Mouse (Mus musculus): ENCODE measurements around the gene Mcub. TPM values are rescaled to one million over a fixed set of nuclear protein-coding genes. Genes with fewer than 3 reads are reported as not detected.
A peak's percentile ranks its signal among the peaks of the same experiment; 100 is the strongest.

Gene Mcub
- 2.7 and 3.4 TPM in 2 replicates for polyA plus RNA-seq (2016; fragmentation: Nextera tagmentation; extraction: Ambion mirVana)

DNA sequence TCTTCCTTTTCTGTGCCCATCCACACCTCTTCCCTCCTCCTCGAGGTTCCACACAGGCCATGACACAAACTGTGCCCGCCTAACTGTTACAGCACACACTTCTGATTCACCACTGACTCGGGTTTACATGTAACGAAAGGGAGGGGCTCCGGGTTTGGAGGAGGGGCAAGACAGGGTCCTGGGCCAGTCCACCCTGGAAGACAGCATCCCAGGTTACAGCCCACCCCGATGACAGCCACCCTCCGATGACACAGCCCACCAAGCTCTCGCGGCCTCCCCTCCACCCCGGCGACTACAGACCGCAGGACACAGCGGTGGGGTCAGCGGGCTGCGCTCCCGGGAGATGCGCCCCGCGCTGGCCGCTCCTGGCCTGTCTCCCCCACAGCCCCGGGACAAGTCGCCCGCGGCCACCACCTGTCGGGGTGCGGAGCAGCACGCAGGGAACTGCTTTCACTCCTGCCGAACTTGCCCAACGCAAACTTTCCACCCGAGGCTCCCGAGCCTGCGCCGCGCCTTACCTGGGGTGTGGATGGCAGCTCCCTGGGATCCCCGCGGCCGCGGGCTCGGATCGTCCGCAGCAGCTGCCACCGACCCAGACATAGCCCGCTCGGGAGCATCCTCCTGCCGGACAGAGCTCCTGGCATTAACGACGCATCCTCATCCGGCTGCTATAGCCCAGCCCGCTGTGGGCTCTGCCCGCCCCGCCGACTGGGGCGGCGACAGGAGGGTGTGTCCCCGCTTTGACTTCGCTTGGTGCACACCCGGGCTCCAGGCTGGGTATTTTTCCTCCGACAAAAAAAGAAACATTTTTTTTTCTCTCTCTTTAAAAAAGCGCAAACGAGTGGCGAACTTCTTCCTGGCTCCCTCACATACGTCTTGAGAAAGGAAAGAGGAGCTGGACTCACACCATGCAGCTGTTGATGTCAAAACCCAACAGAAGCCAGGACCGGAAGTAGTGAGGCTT is at the start of gene Mcub:
Gene Mcub (minus strand): TSS at position 775 of the 964 bp plus-strand sequence.
- H3K9me3 ChIP-seq, result no peaks in the 10 kb centered on the region
- peaks cover 23% of the 10 kb centered on the region for H3K27me3 ChIP-seq
- peaks cover 12% of the 10 kb centered on the region for H3K4me1 ChIP-seq
- H3K4me3 ChIP-seq, result peak within 1 kb of the TSS; percentile 57
- H3K36me3 ChIP-seq, result no peaks in the 10 kb centered on the region
- no peak within 1 kb of the TSS for H3K27ac ChIP-seq
- ATAC-seq (ENCODE audit: insufficient number of reproducible peaks, insufficient read depth, low FRiP score, low TSS enrichment), result peak; percentile 72
- H3K4me2 ChIP-seq (replicated peaks), result peak within 1 kb of the TSS; percentile 99
- H3K9ac ChIP-seq, result peak within 1 kb of the TSS; percentile 56
- under 1% methylated on average over 63 of the region's 63 CpGs for WGBS

DNA sequence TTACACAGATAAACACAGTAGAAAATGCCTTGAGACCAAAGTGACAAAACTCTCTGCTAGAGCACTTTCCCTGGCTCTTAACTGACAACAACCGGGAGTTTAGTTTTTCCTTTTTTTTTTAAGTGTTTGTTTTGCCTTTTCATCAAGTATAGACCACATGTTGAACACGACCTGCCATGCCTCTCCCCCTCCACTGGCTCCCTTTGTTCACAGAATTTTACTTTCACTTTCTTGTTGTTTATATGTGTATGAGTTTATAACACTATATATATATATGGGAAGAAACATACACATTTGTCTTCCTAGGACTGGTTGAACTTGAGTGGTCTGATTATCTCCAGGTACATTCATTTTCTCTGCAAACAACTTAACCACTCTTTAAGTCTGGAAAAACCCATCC is 42.9 kb upstream of the Mcub start:
- no peak overlapping the region for H3K9ac ChIP-seq
- no peaks in the 10 kb centered on the region for H3K4me1 ChIP-seq
- H3K36me3 ChIP-seq, result peaks cover 21% of the 10 kb centered on the region
- H3K9me3 ChIP-seq, result no peaks in the 10 kb centered on the region
- ATAC-seq (ENCODE audit: insufficient number of reproducible peaks, insufficient read depth, low FRiP score, low TSS enrichment), result no peak
- H3K4me2 ChIP-seq (replicated peaks), result no peak overlapping the region
- no peaks in the 10 kb centered on the region for H3K27me3 ChIP-seq
- WGBS, result 78% methylated on average over 2 of the region's 2 CpGs
- no peak overlapping the region for H3K4me3 ChIP-seq
- no peak overlapping the region for H3K27ac ChIP-seq

DNA sequence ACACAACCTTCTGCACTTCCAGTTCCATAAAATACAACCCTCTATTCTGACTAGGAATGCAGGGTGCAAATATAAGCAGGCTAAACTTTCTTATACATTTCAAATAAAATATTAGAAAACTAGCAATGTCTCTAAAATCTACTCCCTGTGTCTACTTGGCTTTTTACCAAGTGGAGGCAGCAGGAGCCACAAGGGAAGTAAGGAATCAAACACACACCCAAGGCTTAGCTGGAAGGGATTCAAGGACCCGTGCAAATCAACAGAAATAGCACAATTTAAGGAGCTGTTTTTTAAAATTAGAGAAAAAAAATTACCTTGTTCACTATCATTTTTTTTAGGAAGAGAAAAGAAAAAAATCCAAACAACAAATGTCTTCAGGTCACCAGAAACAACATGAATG is 41.2 kb upstream of the Mcub start:
- peaks cover 29% of the 10 kb centered on the region for H3K36me3 ChIP-seq
- no peak overlapping the region for H3K4me2 ChIP-seq (replicated peaks)
- H3K9ac ChIP-seq, result no peak overlapping the region
- no peaks in the 10 kb centered on the region for H3K9me3 ChIP-seq
- H3K27me3 ChIP-seq, result no peaks in the 10 kb centered on the region
- 81% methylated on average over 1 of the region's 1 CpGs for WGBS
- H3K27ac ChIP-seq, result no peak overlapping the region
- H3K4me1 ChIP-seq, result no peaks in the 10 kb centered on the region
- H3K4me3 ChIP-seq, result no peak overlapping the region
- no peak for ATAC-seq (ENCODE audit: insufficient number of reproducible peaks, insufficient read depth, low FRiP score, low TSS enrichment)

GRCm38 (mm10) chr3:130006141-130006540 is 36.1 kb upstream of the Mcub start:
- WGBS, result 91% methylated on average over 7 of the region's 7 CpGs

DNA sequence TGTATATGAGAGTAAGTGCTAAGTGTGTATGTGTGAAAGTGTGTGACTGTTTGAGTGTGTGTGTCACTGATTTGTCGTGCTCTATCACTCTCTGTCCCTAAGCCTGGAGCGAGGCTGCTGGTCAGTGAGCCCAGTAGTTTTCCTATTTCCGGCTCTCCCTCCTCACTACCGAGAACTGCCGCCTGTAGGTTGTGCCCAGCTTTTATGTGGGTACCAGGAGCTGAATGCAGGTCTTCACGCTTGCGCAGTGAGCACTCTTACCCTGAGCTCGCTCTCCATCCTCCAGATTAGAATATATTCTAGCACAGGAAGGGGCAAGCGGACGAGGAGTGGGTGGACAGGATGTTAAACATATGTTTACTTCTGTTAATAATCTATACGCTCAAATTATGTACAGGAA is 30.9 kb upstream of the Mcub start:
- Histone ChIP-seq H3K4me2 (replicated peaks) (no peak overlapping the region), H3K4me1 (no peaks in the 10 kb centered on the region), H3K27me3 (no peaks in the 10 kb centered on the region), H3K9me3 (no peaks in the 10 kb centered on the region), H3K4me3 (no peak overlapping the region), H3K27ac (no peak overlapping the region), H3K9ac (no peak overlapping the region), H3K36me3 (peaks cover 75% of the 10 kb centered on the region)
- 96% methylated on average over 11 of the region's 11 CpGs for WGBS
- ATAC-seq (ENCODE audit: insufficient number of reproducible peaks, insufficient read depth, low FRiP score, low TSS enrichment), result no peak

More at GRCm38 (mm10) chr3:130006141-130006540, 36.1 kb upstream of the Mcub start:
- Histone ChIP-seq H3K27ac (no peak overlapping the region), H3K4me3 (no peak overlapping the region), H3K9ac (no peak overlapping the region), H3K27me3 (no peaks in the 10 kb centered on the region), H3K9me3 (no peaks in the 10 kb centered on the region), H3K4me2 (replicated peaks) (no peak overlapping the region), H3K4me1 (no peaks in the 10 kb centered on the region), H3K36me3 (peaks cover 67% of the 10 kb centered on the region)
- ATAC-seq (ENCODE audit: insufficient number of reproducible peaks, insufficient read depth, low FRiP score, low TSS enrichment), result no peak

GRCm38 (mm10) chr3:129998526-129998925 is 28.5 kb upstream of the Mcub start:
- H3K4me3 ChIP-seq, result no peak overlapping the region
- no peak overlapping the region for H3K9ac ChIP-seq
- no peak for ATAC-seq (ENCODE audit: insufficient number of reproducible peaks, insufficient read depth, low FRiP score, low TSS enrichment)
- WGBS, result 91% methylated on average over 6 of the region's 6 CpGs
- H3K4me1 ChIP-seq, result no peaks in the 10 kb centered on the region
- H3K4me2 ChIP-seq (replicated peaks), result no peak overlapping the region
- peaks cover 75% of the 10 kb centered on the region for H3K36me3 ChIP-seq
- H3K9me3 ChIP-seq, result no peaks in the 10 kb centered on the region
- H3K27me3 ChIP-seq, result no peaks in the 10 kb centered on the region
- no peak overlapping the region for H3K27ac ChIP-seq

- WGBS, result 87% methylated on average over 7 of the region's 7 CpGs
- peaks cover 78% of the 10 kb centered on the region for H3K36me3 ChIP-seq
- ATAC-seq (ENCODE audit: insufficient number of reproducible peaks, insufficient read depth, low FRiP score, low TSS enrichment), result no peak
Observed at GRCm38 (mm10) chr3:129998001-129998400, 28.0 kb upstream of the Mcub start.

DNA sequence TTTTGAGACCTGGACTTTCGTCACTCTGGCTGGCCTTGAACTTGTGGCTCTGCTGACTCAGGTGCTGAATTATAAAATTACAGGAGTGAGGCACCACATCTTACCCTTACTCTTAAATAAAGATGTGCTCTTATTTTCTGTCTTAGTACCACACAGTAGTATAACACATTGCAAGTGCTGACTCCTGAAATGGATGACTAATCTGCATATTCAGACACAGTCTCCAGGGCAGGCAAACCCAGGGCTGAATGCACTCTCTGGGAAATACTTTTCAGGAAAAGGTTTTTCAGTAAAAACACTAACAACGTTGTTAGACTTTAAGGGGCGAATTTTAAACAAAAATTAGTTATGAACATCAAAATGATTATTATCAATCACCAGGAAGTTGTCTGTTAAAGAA is 27.3 kb upstream of the Mcub start:
- no peak overlapping the region for H3K4me3 ChIP-seq
- peaks cover 78% of the 10 kb centered on the region for H3K36me3 ChIP-seq
- no peak overlapping the region for H3K9ac ChIP-seq
- WGBS, result 87% methylated on average over 3 of the region's 3 CpGs
- H3K4me2 ChIP-seq (replicated peaks), result no peak overlapping the region
- no peaks in the 10 kb centered on the region for H3K9me3 ChIP-seq
- no peak overlapping the region for H3K27ac ChIP-seq
- H3K4me1 ChIP-seq, result no peaks in the 10 kb centered on the region
- no peak for ATAC-seq (ENCODE audit: insufficient number of reproducible peaks, insufficient read depth, low FRiP score, low TSS enrichment)
- H3K27me3 ChIP-seq, result no peaks in the 10 kb centered on the region

More at GRCm38 (mm10) chr3:129998001-129998400, 28.0 kb upstream of the Mcub start:
- H3K27ac ChIP-seq, result no peak overlapping the region
- no peak overlapping the region for H3K4me3 ChIP-seq
- H3K27me3 ChIP-seq, result no peaks in the 10 kb centered on the region
- no peaks in the 10 kb centered on the region for H3K9me3 ChIP-seq
- no peaks in the 10 kb centered on the region for H3K4me1 ChIP-seq
- no peak overlapping the region for H3K9ac ChIP-seq
- H3K4me2 ChIP-seq (replicated peaks), result no peak overlapping the region

DNA sequence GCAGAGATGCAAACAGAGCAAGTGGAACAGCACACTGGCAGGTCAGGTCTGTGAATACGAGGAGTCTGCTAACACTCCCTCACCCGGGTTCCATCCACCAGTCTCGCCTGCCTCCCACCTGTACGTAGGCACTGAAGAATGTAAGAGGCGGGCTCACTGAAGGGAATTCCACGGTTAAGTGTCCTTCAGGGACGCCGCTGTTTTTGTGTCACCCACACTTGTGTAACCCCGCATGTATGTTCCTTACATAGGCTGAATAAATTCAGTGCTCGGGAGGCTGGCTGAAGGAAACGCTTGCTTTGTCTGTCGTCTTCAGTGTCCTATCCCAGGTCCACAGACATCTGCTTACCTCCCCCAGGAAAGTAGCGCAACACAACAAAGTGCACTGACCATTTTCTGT is 17.3 kb upstream of the Mcub start:
- no peak overlapping the region for H3K4me2 ChIP-seq (replicated peaks)
- H3K9ac ChIP-seq, result no peak overlapping the region
- H3K27me3 ChIP-seq, result no peaks in the 10 kb centered on the region
- H3K27ac ChIP-seq, result no peak overlapping the region
- WGBS, result 96% methylated on average over 13 of the region's 13 CpGs
- H3K36me3 ChIP-seq, result peaks cover 86% of the 10 kb centered on the region
- no peaks in the 10 kb centered on the region for H3K4me1 ChIP-seq
- no peak for ATAC-seq (ENCODE audit: insufficient number of reproducible peaks, insufficient read depth, low FRiP score, low TSS enrichment)
- no peaks in the 10 kb centered on the region for H3K9me3 ChIP-seq
- no peak overlapping the region for H3K4me3 ChIP-seq

GRCm38 (mm10) chr3:129985335-129985734 is 15.3 kb upstream of the Mcub start:
- no peak overlapping the region for H3K4me2 ChIP-seq (replicated peaks)
- 91% methylated on average over 4 of the region's 4 CpGs for WGBS
- H3K4me3 ChIP-seq, result no peak overlapping the region
- no peak overlapping the region for H3K27ac ChIP-seq
- no peak overlapping the region for H3K9ac ChIP-seq
- ATAC-seq (ENCODE audit: insufficient number of reproducible peaks, insufficient read depth, low FRiP score, low TSS enrichment), result no peak
- peaks cover 79% of the 10 kb centered on the region for H3K36me3 ChIP-seq
- no peaks in the 10 kb centered on the region for H3K4me1 ChIP-seq
- H3K27me3 ChIP-seq, result no peaks in the 10 kb centered on the region
- no peaks in the 10 kb centered on the region for H3K9me3 ChIP-seq

GRCm38 (mm10) chr3:129984797-129985196 is 14.8 kb upstream of the Mcub start:
- Histone ChIP-seq H3K27ac (no peak overlapping the region), H3K4me1 (no peaks in the 10 kb centered on the region), H3K27me3 (no peaks in the 10 kb centered on the region), H3K4me2 (replicated peaks) (no peak overlapping the region), H3K9ac (no peak overlapping the region), H3K4me3 (no peak overlapping the region), H3K9me3 (no peaks in the 10 kb centered on the region), H3K36me3 (peaks cover 74% of the 10 kb centered on the region)
- no peak for ATAC-seq (ENCODE audit: insufficient number of reproducible peaks, insufficient read depth, low FRiP score, low TSS enrichment)
- WGBS, result 90% methylated on average over 5 of the region's 5 CpGs

- no peaks in the 10 kb centered on the region for H3K4me1 ChIP-seq
- H3K9ac ChIP-seq, result no peak overlapping the region
- WGBS, result 62% methylated on average over 5 of the region's 5 CpGs
- H3K9me3 ChIP-seq, result no peaks in the 10 kb centered on the region
- no peak for ATAC-seq (ENCODE audit: insufficient number of reproducible peaks, insufficient read depth, low FRiP score, low TSS enrichment)
- no peak overlapping the region for H3K27ac ChIP-seq
- H3K4me3 ChIP-seq, result no peak overlapping the region
- H3K36me3 ChIP-seq, result peaks cover 48% of the 10 kb centered on the region
- no peaks in the 10 kb centered on the region for H3K27me3 ChIP-seq
- no peak overlapping the region for H3K4me2 ChIP-seq (replicated peaks)
Observed at GRCm38 (mm10) chr3:129982271-129982670, 12.3 kb upstream of the Mcub start.

Measured in embryonic facial prominence, embryonic 12.5 days (tissue).